ENCODE assay signal across 8 mouse cellular contexts in the genomic region with DNA sequence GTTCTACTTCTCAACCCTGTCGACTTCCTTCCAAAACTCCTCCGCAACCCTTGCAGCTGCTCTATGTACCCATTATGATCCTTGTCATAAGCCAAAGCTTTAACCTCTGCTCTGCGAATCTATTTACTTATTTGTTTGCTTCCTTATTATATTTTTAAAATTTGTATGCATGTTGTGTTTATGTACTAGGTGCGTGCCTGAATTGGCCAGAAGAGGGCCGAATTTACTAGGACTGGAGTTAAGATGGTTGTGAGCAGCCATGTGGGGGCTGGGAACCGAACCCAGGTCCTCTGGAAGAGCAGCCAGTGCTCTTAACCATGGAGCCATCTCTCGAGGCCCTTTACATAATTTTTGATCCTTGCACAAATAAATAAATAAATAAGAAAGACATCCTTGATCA. TPM values are rescaled to one million over a fixed set of nuclear protein-coding genes. Genes with fewer than 3 reads are reported as not detected.
A peak's percentile ranks its signal among the peaks of the same experiment; 100 is the strongest.
DNase-seq lines count a peak whose midpoint lies in the region; ATAC-seq lines count a peak whose summit lies in the region.

No protein-coding gene starts in this region.

- H3K4me3 ChIP-seq in kidney, embryonic 14.5 days (ENCODE audit: low read length), result peak overlapping the region; percentile 79
- H3K4me3 ChIP-seq in hindbrain, embryonic 15.5 days, result peak overlapping the region; percentile 93
- peak overlapping the region; percentile 55 for H3K4me3 ChIP-seq in midbrain, embryonic 14.5 days (replicated peaks; ENCODE audit: low read depth, low read length)

- 44% methylated on average over 7 of the region's 7 CpGs for WGBS in kidney, embryonic 14.5 days
- WGBS in hindbrain, embryonic 15.5 days, result 44% methylated on average over 7 of the region's 7 CpGs
- WGBS in midbrain, embryonic 14.5 days, result 46% methylated on average over 7 of the region's 7 CpGs

- 0 out of 2 replicates have a peak overlapping the region, but pooled peaks have one; percentile 69 for H3K27ac ChIP-seq in kidney, embryonic 14.5 days (ENCODE audit: low read depth, low read length)
- H3K27ac ChIP-seq in hindbrain, embryonic 15.5 days (replicated peaks), result peak overlapping the region; percentile 89
- peak overlapping the region; percentile 83 for H3K27ac ChIP-seq in midbrain, embryonic 14.5 days (replicated peaks; ENCODE audit: low read depth, low read length)

- H3K27me3 ChIP-seq in kidney, embryonic 14.5 days (ENCODE audit: control insufficient read depth, insufficient read depth, low read length), result no peaks in the 10 kb centered on the region
- H3K27me3 ChIP-seq in hindbrain, embryonic 15.5 days, result no peaks in the 10 kb centered on the region
- no peaks in the 10 kb centered on the region for H3K27me3 ChIP-seq in midbrain, embryonic 14.5 days (ENCODE audit: control insufficient read depth, insufficient read depth, low read length)

- no peak for DNase-seq in kidney, postnatal 4 days
- DNase-seq in ZHBTc4 (ENCODE audit: low read depth, low spot score), result peak; percentile 57
- DNase-seq in midbrain, embryonic 14.5 days, result no peak
- no peak for DNase-seq in cerebellum, adult 9-11 months
- DNase-seq in embryo, embryonic 9.5 days (ENCODE audit: extremely low spot score), result no peak

- H3K4me1 ChIP-seq in kidney, embryonic 14.5 days (ENCODE audit: control insufficient read depth, insufficient read depth, low read length), result no peaks in the 10 kb centered on the region
- peaks cover 5% of the 10 kb centered on the region; the same call in 1 of the 2 replicates for H3K4me1 ChIP-seq in hindbrain, embryonic 15.5 days (replicated peaks)
- H3K4me1 ChIP-seq in midbrain, embryonic 14.5 days (ENCODE audit: control insufficient read depth, insufficient read depth, low read length), result no peaks in the 10 kb centered on the region

- no peak for ATAC-seq in kidney, embryonic 14.5 days (ENCODE audit: low FRiP score, low TSS enrichment)
- no peak for ATAC-seq in hindbrain, embryonic 15.5 days (ENCODE audit: low FRiP score, low read depth)
- ATAC-seq in midbrain, embryonic 14.5 days (ENCODE audit: low FRiP score, low TSS enrichment), result no peak
- ATAC-seq in activated CD4-positive, CD25-positive, alpha-beta regulatory T cell, adult 4 months, result no peak

- H3K4me2 ChIP-seq in kidney, embryonic 14.5 days (replicated peaks; ENCODE audit: low read depth, low read length), result peak overlapping the region; percentile 65
- H3K4me2 ChIP-seq in hindbrain, embryonic 15.5 days, result peak overlapping the region; percentile 74
- H3K4me2 ChIP-seq in midbrain, embryonic 14.5 days (ENCODE audit: low read length), result peak overlapping the region; percentile 67

- peak overlapping the region; percentile 76 for H3K9ac ChIP-seq in kidney, embryonic 14.5 days (ENCODE audit: low read depth, low read length)
- peak overlapping the region; percentile 74 for H3K9ac ChIP-seq in hindbrain, embryonic 15.5 days
- peak overlapping the region; percentile 57 for H3K9ac ChIP-seq in midbrain, embryonic 14.5 days (replicated peaks; ENCODE audit: low read length)

- no peaks in the 10 kb centered on the region for H3K9me3 ChIP-seq in kidney, embryonic 14.5 days (ENCODE audit: control insufficient read depth, low read length)
- no peaks in the 10 kb centered on the region for H3K9me3 ChIP-seq in hindbrain, embryonic 15.5 days
- no peaks in the 10 kb centered on the region for H3K9me3 ChIP-seq in midbrain, embryonic 14.5 days (ENCODE audit: control insufficient read depth, low read length)

- no peaks in the 10 kb centered on the region for H3K36me3 ChIP-seq in kidney, embryonic 14.5 days (ENCODE audit: control insufficient read depth, insufficient read depth, low read length)
- H3K36me3 ChIP-seq in hindbrain, embryonic 15.5 days, result no peaks in the 10 kb centered on the region
- H3K36me3 ChIP-seq in midbrain, embryonic 14.5 days (ENCODE audit: control insufficient read depth, insufficient read depth, low read length), result no peaks in the 10 kb centered on the region

RNA-seq across cellular contexts. Expression of gene Stat2, which starts 0.5 kb away (rescaled TPM):
- polyA plus RNA-seq in kidney, embryonic 14.5 days (2014; fragmentation: Nextera tagmentation; extraction: Ambion mirVana), result 8.4 and 11.8 TPM in 2 replicates
- polyA plus RNA-seq in hindbrain, embryonic 15.5 days (2015; fragmentation: Nextera tagmentation; extraction: Ambion mirVana), result 20.7 and 21.7 TPM in 2 replicates
- polyA plus RNA-seq in midbrain, embryonic 14.5 days (2014; fragmentation: Nextera tagmentation; extraction: Ambion mirVana), result 12.2 and 23.0 TPM in 2 replicates
- 10 to 100 TPM; 45.6 to 66.1 TPM for polyA plus RNA-seq in activated CD4-positive, CD25-positive, alpha-beta regulatory T cell, adult 4 months (2017; shearing (Covaris generic))

RNA-seq across cellular contexts. Expression of gene Apof, which starts 2.4 kb away (rescaled TPM):
- polyA plus RNA-seq in kidney, embryonic 14.5 days (2014; fragmentation: Nextera tagmentation; extraction: Ambion mirVana), result not detected in 2 replicates
- 0.21 and 0.47 TPM in 2 replicates for polyA plus RNA-seq in hindbrain, embryonic 15.5 days (2015; fragmentation: Nextera tagmentation; extraction: Ambion mirVana)
- polyA plus RNA-seq in midbrain, embryonic 14.5 days (2014; fragmentation: Nextera tagmentation; extraction: Ambion mirVana), result not detected in 2 replicates
- not detected for polyA plus RNA-seq in activated CD4-positive, CD25-positive, alpha-beta regulatory T cell, adult 4 months (2017; shearing (Covaris generic))

RNA-seq across cellular contexts. Expression of gene Apon, which starts 17.0 kb away (rescaled TPM):
- polyA plus RNA-seq in kidney, embryonic 14.5 days (2014; fragmentation: Nextera tagmentation; extraction: Ambion mirVana), result 0.29 and 0.70 TPM in 2 replicates
- 0.14 TPM in 1 of 2 replicates, not detected in the other for polyA plus RNA-seq in hindbrain, embryonic 15.5 days (2015; fragmentation: Nextera tagmentation; extraction: Ambion mirVana)
- polyA plus RNA-seq in midbrain, embryonic 14.5 days (2014; fragmentation: Nextera tagmentation; extraction: Ambion mirVana), result not detected in 2 replicates
- not detected for polyA plus RNA-seq in activated CD4-positive, CD25-positive, alpha-beta regulatory T cell, adult 4 months (2017; shearing (Covaris generic))

RNA-seq across cellular contexts. Expression of gene Il23a, which starts 27.7 kb away (rescaled TPM):
- 0.24 and 0.29 TPM in 2 replicates for polyA plus RNA-seq in kidney, embryonic 14.5 days (2014; fragmentation: Nextera tagmentation; extraction: Ambion mirVana)
- polyA plus RNA-seq in hindbrain, embryonic 15.5 days (2015; fragmentation: Nextera tagmentation; extraction: Ambion mirVana), result 0.26 and 0.49 TPM in 2 replicates
- 0.22 TPM in 1 of 2 replicates, not detected in the other for polyA plus RNA-seq in midbrain, embryonic 14.5 days (2014; fragmentation: Nextera tagmentation; extraction: Ambion mirVana)
- not detected for polyA plus RNA-seq in activated CD4-positive, CD25-positive, alpha-beta regulatory T cell, adult 4 months (2017; shearing (Covaris generic))

RNA-seq across cellular contexts. Expression of gene Pan2, which starts 32.3 kb away (rescaled TPM):
- 32.6 and 44.0 TPM in 2 replicates for polyA plus RNA-seq in kidney, embryonic 14.5 days (2014; fragmentation: Nextera tagmentation; extraction: Ambion mirVana)
- polyA plus RNA-seq in hindbrain, embryonic 15.5 days (2015; fragmentation: Nextera tagmentation; extraction: Ambion mirVana), result 19.1 and 21.4 TPM in 2 replicates
- polyA plus RNA-seq in midbrain, embryonic 14.5 days (2014; fragmentation: Nextera tagmentation; extraction: Ambion mirVana), result 18.5 and 23.0 TPM in 2 replicates
- polyA plus RNA-seq in activated CD4-positive, CD25-positive, alpha-beta regulatory T cell, adult 4 months (2017; shearing (Covaris generic)), result 10 to 100 TPM; 18.9 to 21.1 TPM
